Mouse (Mus musculus) MEL (cell line): ENCODE data around the gene Arid3c. TPM values are rescaled to one million over a fixed set of nuclear protein-coding genes. Genes with fewer than 3 reads are reported as not detected.

ENCODE experiments used
- DNase-seq: peaks from one replicate; pipeline ENCODE4 v3.0.0; 2011; ENCODE audit warnings: low read depth, low spot score
- H3K27ac ChIP-seq: 2 replicates; pipeline ENCODE4 v1.5.1; 2012; ENCODE audit warnings: low read depth, mild to moderate bottlenecking, control low read depth, low read length, moderate library complexity; ENCODE audit not compliant: control insufficient read depth
- H3K27me3 ChIP-seq, 2 experiments: fragments of 150-350 bp in 1 of 2; sonication (generic) in 1 of 2; 2 replicates each; pipeline ENCODE4 v1.6.1; 2012; ENCODE audit warnings: low read length in 2 of 2, mild to moderate bottlenecking in 2 of 2, improper control_type of control experiment in 1 of 2, moderate library complexity in 1 of 2; ENCODE audit not compliant: insufficient read depth in 2 of 2, control insufficient read depth in 1 of 2
- H3K36me3 ChIP-seq, 2 experiments: 2 replicates each; pipeline ENCODE4 v1.6.1; 2012 to 2014; ENCODE audit warnings: low read length in 2 of 2, improper control_type of control experiment in 1 of 2, inconsistent platforms in 1 of 2, mild to moderate bottlenecking in 1 of 2; ENCODE audit not compliant: insufficient read depth in 2 of 2, control insufficient read depth in 1 of 2
- H3K4me1 ChIP-seq, 2 experiments: fragments of 150-350 bp in 1 of 2; sonication (generic) in 1 of 2; 2 replicates each; pipeline ENCODE4 v1.6.1; 2012; ENCODE audit warnings: low read length in 2 of 2, improper control_type of control experiment in 1 of 2, mild to moderate bottlenecking in 1 of 2; ENCODE audit not compliant: insufficient read depth in 2 of 2, control insufficient read depth in 1 of 2
- H3K4me3 ChIP-seq, 2 experiments: fragments of 150-350 bp in 1 of 2; sonication (generic) in 1 of 2; 2 replicates each; pipeline ENCODE4 v1.5.1; 2012; ENCODE audit warnings: low read depth in 2 of 2, low read length in 2 of 2, mild to moderate bottlenecking in 2 of 2, moderate library complexity in 2 of 2, control low read depth in 1 of 2, improper control_type of control experiment in 1 of 2; ENCODE audit not compliant: control insufficient read depth in 1 of 2, insufficient read depth in 1 of 2
- H3K79me2 ChIP-seq: 2 replicates; pipeline ENCODE4 v1.6.1; 2012; ENCODE audit warnings: mild to moderate bottlenecking, low read length, moderate library complexity; ENCODE audit not compliant: control insufficient read depth, poor library complexity, insufficient read depth
- H3K9ac ChIP-seq: 2 replicates; pipeline ENCODE4 v1.6.1; 2012; ENCODE audit warnings: low read depth, mild to moderate bottlenecking, control low read depth, low read length, moderate library complexity; ENCODE audit not compliant: control insufficient read depth, poor library complexity, severe bottlenecking
- H3K9me3 ChIP-seq: fragments of 150-350 bp; sonication (generic); replicated peaks from 2 replicates; pipeline ENCODE4 v1.6.1; 2012; ENCODE audit warnings: mild to moderate bottlenecking, low read length, improper control_type of control experiment, moderate library complexity; ENCODE audit not compliant: insufficient read depth
- BHLHE40 ChIP-seq: IDR thresholded peaks from 2 replicates; pipeline ENCODE4 v1.6.1; 2012; ENCODE audit warnings: low read depth, mild to moderate bottlenecking, inconsistent platforms, low read length, improper control_type of control experiment, borderline replicate concordance
- CHD2 ChIP-seq: IDR thresholded peaks from 2 replicates; pipeline ENCODE4 v1.6.1; 2011; ENCODE audit warnings: low read length, improper control_type of control experiment
- E2F4 ChIP-seq: IDR thresholded peaks from 2 replicates; pipeline ENCODE4 v1.6.1; 2011; ENCODE audit warnings: low read depth, low read length, improper control_type of control experiment, borderline replicate concordance
- EP300 ChIP-seq, 2 experiments: IDR thresholded peaks; 2 replicates each; pipeline ENCODE4 v1.6.1; 2011; ENCODE audit warnings: improper control_type of control experiment in 2 of 2, low read length in 2 of 2, low read depth in 1 of 2, mild to moderate bottlenecking in 1 of 2
- GATA1 ChIP-seq: IDR thresholded peaks from 2 replicates; pipeline ENCODE4 v1.6.1; 2011; ENCODE audit warnings: low read depth, low read length, improper control_type of control experiment
- HCFC1 ChIP-seq: IDR thresholded peaks from 2 replicates; pipeline ENCODE4 v1.6.1; 2012; ENCODE audit warnings: low read depth, mild to moderate bottlenecking, inconsistent platforms, low read length, improper control_type of control experiment, moderate library complexity
- MAX ChIP-seq: IDR thresholded peaks from 2 replicates; pipeline ENCODE4 v1.6.1; 2011; ENCODE audit warnings: low read length, improper control_type of control experiment
- MAZ ChIP-seq: IDR thresholded peaks from 2 replicates; pipeline ENCODE4 v1.6.1; 2012; ENCODE audit warnings: low read depth, mild to moderate bottlenecking, inconsistent platforms, low read length, improper control_type of control experiment
- MXI1 ChIP-seq: IDR thresholded peaks from 2 replicates; pipeline ENCODE4 v1.6.1; 2011; ENCODE audit warnings: mild to moderate bottlenecking, low read depth, low read length, improper control_type of control experiment
- MYB ChIP-seq: IDR thresholded peaks from 2 replicates; pipeline ENCODE4 v1.6.1; 2011; ENCODE audit warnings: mild to moderate bottlenecking, low read depth, low read length, improper control_type of control experiment
- POLR2AphosphoS2 ChIP-seq: IDR thresholded peaks from 2 replicates; pipeline ENCODE4 v1.6.1; 2011; ENCODE audit warnings: low read length, improper control_type of control experiment
- RAD21 ChIP-seq: IDR thresholded peaks from 2 replicates; pipeline ENCODE4 v1.6.1; 2011; ENCODE audit warnings: mild to moderate bottlenecking, low read depth, low read length, improper control_type of control experiment
- SIN3A ChIP-seq: IDR thresholded peaks from 2 replicates; pipeline ENCODE4 v1.6.1; 2012; ENCODE audit warnings: low read length, improper control_type of control experiment, inconsistent platforms
- SMC3 ChIP-seq: IDR thresholded peaks from 2 replicates; pipeline ENCODE4 v1.6.1; 2011; ENCODE audit warnings: low read depth, low read length, improper control_type of control experiment
- UBTF ChIP-seq: IDR thresholded peaks from 2 replicates; pipeline ENCODE4 v1.6.1; 2012; ENCODE audit warnings: low read depth, mild to moderate bottlenecking, inconsistent platforms, low read length, improper control_type of control experiment, moderate library complexity, borderline replicate concordance; ENCODE audit not compliant: insufficient read depth
- USF1 ChIP-seq: IDR thresholded peaks from 2 replicates; pipeline ENCODE4 v1.6.1; 2014; ENCODE audit warnings: low read depth, mild to moderate bottlenecking, inconsistent platforms, low read length, improper control_type of control experiment, moderate library complexity
- USF2 ChIP-seq, 2 experiments: IDR thresholded peaks; 2 replicates each; pipeline ENCODE4 v1.6.1; 2011 to 2012; ENCODE audit warnings: improper control_type of control experiment in 2 of 2, low read length in 2 of 2, borderline replicate concordance in 1 of 2, inconsistent platforms in 1 of 2, low read depth in 1 of 2, mild to moderate bottlenecking in 1 of 2; ENCODE audit not compliant: insufficient read depth in 1 of 2
- ZC3H11A ChIP-seq: IDR thresholded peaks from 2 replicates; pipeline ENCODE4 v1.6.1; 2012; ENCODE audit warnings: low read depth, mild to moderate bottlenecking, inconsistent platforms, low read length, improper control_type of control experiment
- ZNF384 ChIP-seq: IDR thresholded peaks from 2 replicates; pipeline ENCODE4 v1.6.1; 2012; ENCODE audit warnings: low read depth, mild to moderate bottlenecking, inconsistent platforms, low read length, improper control_type of control experiment
- polyA plus RNA-seq, 2 experiments: library from polyadenylated mRNA; stranded (reverse) in 1 of 2; unstranded in 1 of 2; fragments of >175 nt in 1 of 2; fragments of >200 nt in 1 of 2; gene quantifications; 2 replicates each; pipeline versions ENCODE4 v1.2.1 to v1.2.4; 2012; ENCODE audit warnings: low replicate concordance in 2 of 2, low read depth in 1 of 2; ENCODE audit not compliant: insufficient read length in 2 of 2, insufficient read depth in 1 of 2, missing spikeins in 1 of 2
- total RNA-seq: library from RNA; depleted of rRNA; stranded (reverse); fragments of 300-350 nt; gene quantifications from 2 replicates; pipeline ENCODE4 v1.2.3, GENCODE M21; 2012

Arid3c gene
- total and polyA plus RNA-seq, 3 experiments: 0.13 TPM; not detected in 2

DNA sequence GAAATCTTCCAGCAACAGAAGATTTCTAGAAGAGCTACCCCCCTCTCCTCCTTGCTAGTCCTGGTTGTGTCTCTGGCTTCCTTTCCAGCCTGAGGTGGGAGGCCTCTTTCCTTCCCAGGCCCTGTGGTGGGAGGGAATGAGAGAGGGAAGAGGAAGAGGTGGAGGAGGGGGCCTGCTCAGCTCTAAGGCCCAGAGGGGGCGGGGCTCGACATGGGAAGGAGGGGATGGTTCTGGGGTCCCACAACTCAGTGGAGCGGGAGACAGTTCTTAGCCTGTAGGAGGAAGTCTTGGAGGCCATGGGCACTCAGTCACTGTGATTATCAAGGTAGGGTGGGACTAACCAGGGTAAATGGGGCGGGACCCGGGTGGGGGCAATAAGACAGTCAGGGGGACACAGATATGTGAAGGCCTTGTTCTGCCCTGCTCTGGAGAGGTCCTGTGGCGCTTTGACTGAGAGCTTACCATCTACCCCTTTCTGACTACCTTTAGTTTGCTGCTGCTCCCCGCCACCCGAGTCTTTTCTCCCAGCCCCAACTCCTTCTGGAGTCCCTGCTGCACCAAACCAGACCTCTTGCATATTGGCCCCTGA lies 31.3 kb upstream of the Arid3c start:
- H3K9ac ChIP-seq: no peak overlapping the region
- peaks cover 6 to 15% of the 10 kb centered on the region in 2 experiments for H3K4me1 ChIP-seq
- no peaks in the 10 kb centered on the region; the same call in 1 of the 2 replicates for H3K79me2 ChIP-seq
- no peak overlapping the region for H3K4me3 ChIP-seq
- TF ChIP-seq ZNF384 (no peak), SIN3A (peak; percentile 19; the same call in 1 of the 2 replicates)
- no peaks in the 10 kb centered on the region for H3K27me3 ChIP-seq
- peaks cover 0 to 13% of the 10 kb centered on the region in 2 experiments; a peak in 2 of 4 replicates for H3K36me3 ChIP-seq
- no peaks in the 10 kb centered on the region for H3K9me3 ChIP-seq
- no peak for DNase-seq
- no peak overlapping the region for H3K27ac ChIP-seq

GRCm38 (mm10) chr4:41761680-41762079 lies 30.7 kb upstream of the Arid3c start:
- Histone ChIP-seq H3K9me3 (no peaks in the 10 kb centered on the region), H3K9ac (peak overlapping the region; percentile 64; the same call in 1 of the 2 replicates), H3K4me1 (peaks cover 6 to 16% of the 10 kb centered on the region in 2 experiments), H3K27me3 (no peaks in the 10 kb centered on the region), H3K36me3 (peaks cover 0 to 13% of the 10 kb centered on the region in 2 experiments; a peak in 2 of 4 replicates), H3K79me2 (no peaks in the 10 kb centered on the region; the same call in 1 of the 2 replicates), H3K4me3 (no peak overlapping the region), H3K27ac (no peak overlapping the region; the same call in 1 of the 2 replicates)
- no peak for TF ChIP-seq MYB
- DNase-seq: no peak

GRCm38 (mm10) chr4:41760911-41761310 lies 30.0 kb upstream of the Arid3c start:
- Histone ChIP-seq H3K9me3 (no peaks in the 10 kb centered on the region), H3K4me3 (peak overlapping the region; percentile 54 to 87), H3K79me2 (no peaks in the 10 kb centered on the region; the same call in 1 of the 2 replicates), H3K4me1 (peaks cover 6 to 19% of the 10 kb centered on the region in 2 experiments), H3K27ac (peak overlapping the region; percentile 44), H3K27me3 (no peaks in the 10 kb centered on the region), H3K9ac (peak overlapping the region; percentile 64), H3K36me3 (peaks cover 0 to 13% of the 10 kb centered on the region in 2 experiments; a peak in 2 of 4 replicates)
- DNase-seq: peak; percentile 44
- 0 out of 2 replicates have a peak, but pooled peaks have one; percentile 10 for TF ChIP-seq MXI1
- no peak for TF ChIP-seq E2F4
- TF ChIP-seq BHLHE40: no peak

DNA sequence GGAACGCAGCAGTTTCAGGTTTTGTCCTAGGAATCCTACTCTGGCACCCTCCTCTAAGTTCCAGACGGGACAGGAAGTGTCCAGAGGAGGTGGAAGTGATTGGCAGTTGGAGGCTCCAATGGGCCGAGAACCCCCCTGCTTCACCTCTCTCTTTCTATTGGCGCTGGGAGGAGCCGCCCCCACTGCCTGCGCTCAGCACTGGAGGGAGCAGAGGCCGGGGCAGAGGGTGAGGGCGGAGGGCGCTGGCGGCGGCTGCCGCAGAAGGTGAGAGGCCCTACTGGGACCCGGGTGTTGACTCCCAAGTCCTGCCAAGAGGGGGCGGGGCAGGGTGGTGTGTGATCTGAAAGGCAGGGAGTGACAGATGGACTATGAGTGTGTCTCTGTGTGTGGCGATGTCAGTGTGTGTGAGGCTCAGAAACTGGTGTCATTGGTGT lies 29.4 kb upstream of the Arid3c start:
- peaks cover 1% of the 10 kb centered on the region; the same call in 1 of the 2 replicates for H3K79me2 ChIP-seq
- DNase-seq: peak; percentile 94
- peaks cover 0 to 13% of the 10 kb centered on the region in 2 experiments; a peak in 2 of 4 replicates for H3K36me3 ChIP-seq
- peak overlapping the region; percentile 64 for H3K9ac ChIP-seq
- peak overlapping the region; percentile 54 to 87 for H3K4me3 ChIP-seq
- H3K9me3 ChIP-seq: no peaks in the 10 kb centered on the region
- H3K27me3 ChIP-seq: no peaks in the 10 kb centered on the region
- peak overlapping the region; percentile 62 for H3K27ac ChIP-seq
- peaks cover 6 to 19% of the 10 kb centered on the region in 2 experiments for H3K4me1 ChIP-seq
- TF ChIP-seq ZC3H11A (no peak), SIN3A (peak; percentile 83; the same call in 1 of the 2 replicates), E2F4 (no peak), CHD2 (no peak), SMC3 (no peak), USF1 (no peak), POLR2AphosphoS2 (peak; percentile 55; the same call in 1 of the 2 replicates), GATA1 (no peak; the same call in 1 of the 2 replicates), USF2 (IDR thresholded peaks at IDR 0.05; ENCODE audit: borderline replicate concordance in 1 of 2, insufficient read depth in 1 of 2, low read depth in 1 of 2, low read length in 2 of 2) (no peak), HCFC1 (peak; percentile 64), EP300 (IDR thresholded peaks at IDR 0.05; ENCODE audit: low read depth in 1 of 2, low read length in 2 of 2) (no peak), MAX (no peak), RAD21 (no peak), MAZ (no peak), UBTF (0 out of 2 replicates have a peak, but pooled peaks have one; percentile 45)
